Mouse (Mus musculus) lung, postnatal 0 days (tissue): ENCODE results near the gene Pam. TPM values are rescaled to one million over a fixed set of nuclear protein-coding genes. Genes with fewer than 3 reads are reported as not detected.

Experiments
- ATAC-seq: fragments of 200-750 bp; cut with Nextera tagmentation; 2 replicates; pipeline ENCODE4 v1.8.0; 2017; ENCODE audit warnings: moderate library complexity
- DNase-seq: peaks from one replicate; pipeline ENCODE4 v3.0.0-alpha.2; 2016; ENCODE audit warnings: low spot score
- H3K27ac ChIP-seq: fragments of 300-500 bp; sonication (generic); 2 replicates; pipeline ENCODE4 v1.5.1; 2014; ENCODE audit warnings: antibody characterized with exemption, mild to moderate bottlenecking, low read length, mixed read lengths
- H3K27me3 ChIP-seq: fragments of 300-500 bp; sonication (generic); replicated peaks from 2 replicates; pipeline ENCODE4 v1.6.1; 2014; ENCODE audit warnings: low read length, mixed read lengths; ENCODE audit not compliant: insufficient read depth
- H3K36me3 ChIP-seq: fragments of 300-500 bp; sonication (generic); 2 replicates; pipeline ENCODE4 v1.6.1; 2014; ENCODE audit warnings: low read length, mixed read lengths; ENCODE audit not compliant: insufficient read depth
- H3K4me1 ChIP-seq: fragments of 300-500 bp; sonication (generic); 2 replicates; pipeline ENCODE4 v1.6.1; 2014; ENCODE audit warnings: antibody characterized with exemption, low read depth, low read length, mixed read lengths; ENCODE audit not compliant: insufficient read depth
- H3K4me2 ChIP-seq: fragments of 300-500 bp; sonication (generic); replicated peaks from 2 replicates; pipeline ENCODE4 v1.6.1; 2014; ENCODE audit warnings: low read depth, mild to moderate bottlenecking, low read length, moderate library complexity, mixed read lengths
- H3K4me3 ChIP-seq: fragments of 300-500 bp; sonication (generic); 2 replicates; pipeline ENCODE4 v1.5.1; 2014; ENCODE audit warnings: low read depth, low read length
- H3K9ac ChIP-seq: fragments of 300-500 bp; sonication (generic); replicated peaks from 2 replicates; pipeline ENCODE4 v1.6.1; 2014; ENCODE audit warnings: low read depth, mild to moderate bottlenecking
- H3K9me3 ChIP-seq: fragments of 300-500 bp; sonication (generic); 2 replicates; pipeline ENCODE4 v1.6.1; 2016; ENCODE audit warnings: low read length, mixed read lengths
- CTCF ChIP-seq: IDR thresholded peaks from 2 replicates; pipeline ENCODE4 v1.5.1; 2016; ENCODE audit warnings: antibody characterized with exemption, mild to moderate bottlenecking
- EP300 ChIP-seq: IDR thresholded peaks from 2 replicates; pipeline ENCODE4 v1.6.1; 2016; ENCODE audit warnings: antibody characterized with exemption, mild to moderate bottlenecking, control low read depth
- WGBS: fragments of 180-500 bp; shearing (Covaris S2); extraction: QIAGEN DNeasy Blood & Tissue Kit; methylation state at CpG from one replicate; pipeline ENCODE4 v1.1.7; 2014; 5-methylcytosine and 5-hydroxymethylcytosine counted together
- polyA plus RNA-seq: library from polyadenylated mRNA; unstranded; fragments of >200 nt; fragmentation: Nextera tagmentation; extraction: Ambion mirVana; gene quantifications from 2 replicates; pipeline ENCODE4 v1.2.1, GENCODE M21; 2015

Pam gene
- polyA plus RNA-seq, 1 experiment from 2014 or later: 90.3 TPM

DNA sequence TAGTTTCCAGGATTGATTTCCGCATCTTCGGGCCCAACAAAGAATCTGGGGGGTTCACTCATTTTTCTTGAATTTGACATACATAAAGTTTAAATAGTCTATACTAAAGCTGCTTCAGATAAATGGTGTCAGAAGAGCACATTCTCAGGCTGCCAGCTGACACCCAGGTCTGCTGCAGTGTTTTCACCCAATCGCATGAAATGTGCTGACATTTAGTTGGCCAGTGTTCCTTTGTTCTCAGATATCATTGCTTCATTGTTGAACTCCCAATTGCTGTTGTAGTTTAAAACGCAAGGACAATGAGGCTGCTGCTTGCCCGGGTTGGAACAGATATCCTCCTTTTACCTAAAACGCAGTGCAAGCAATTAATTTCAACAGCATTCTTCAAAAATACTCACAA is 334.0 kb downstream of the Pam start:
- 83% methylated on average over 6 of the region's 6 CpGs for WGBS
- no peak overlapping the region for H3K27ac ChIP-seq

GRCm38 (mm10) chr1:97760598-97760997 is 334.8 kb downstream of the Pam start:
- DNase-seq: no peak
- no peak overlapping the region for H3K4me2 ChIP-seq

More for the DNA sequence above, 334.0 kb downstream of the Pam start:
- Histone ChIP-seq H3K36me3 (no peaks in the 10 kb centered on the region), H3K4me3 (no peak overlapping the region), H3K4me2 (no peak overlapping the region), H3K9me3 (no peaks in the 10 kb centered on the region), H3K4me1 (no peaks in the 10 kb centered on the region), H3K27me3 (no peaks in the 10 kb centered on the region), H3K9ac (no peak overlapping the region)
- ATAC-seq (no peak), DNase-seq (no peak)
- TF ChIP-seq EP300: no peak
- TF ChIP-seq CTCF: no peak

GRCm38 (mm10) chr1:97759841-97760240 is 335.6 kb downstream of the Pam start:
- no peaks in the 10 kb centered on the region for H3K27me3 ChIP-seq
- H3K4me1 ChIP-seq: no peaks in the 10 kb centered on the region
- H3K9me3 ChIP-seq: no peaks in the 10 kb centered on the region
- no peak overlapping the region for H3K9ac ChIP-seq
- H3K4me3 ChIP-seq: no peak overlapping the region
- H3K4me2 ChIP-seq: no peak overlapping the region
- ATAC-seq (no peak), DNase-seq (no peak)
- H3K36me3 ChIP-seq: no peaks in the 10 kb centered on the region
- TF ChIP-seq EP300 (no peak), CTCF (no peak)
- H3K27ac ChIP-seq: no peak overlapping the region

More at GRCm38 (mm10) chr1:97760598-97760997, 334.8 kb downstream of the Pam start:
- H3K36me3 ChIP-seq: no peaks in the 10 kb centered on the region
- WGBS: 73% methylated on average over 7 of the region's 7 CpGs
- H3K4me1 ChIP-seq: no peaks in the 10 kb centered on the region
- no peaks in the 10 kb centered on the region for H3K27me3 ChIP-seq
- no peak overlapping the region for H3K27ac ChIP-seq
- no peak overlapping the region for H3K4me3 ChIP-seq
- H3K9ac ChIP-seq: no peak overlapping the region
- no peak for ATAC-seq
- H3K9me3 ChIP-seq: no peaks in the 10 kb centered on the region
- no peak for TF ChIP-seq EP300
- TF ChIP-seq CTCF: no peak

DNA sequence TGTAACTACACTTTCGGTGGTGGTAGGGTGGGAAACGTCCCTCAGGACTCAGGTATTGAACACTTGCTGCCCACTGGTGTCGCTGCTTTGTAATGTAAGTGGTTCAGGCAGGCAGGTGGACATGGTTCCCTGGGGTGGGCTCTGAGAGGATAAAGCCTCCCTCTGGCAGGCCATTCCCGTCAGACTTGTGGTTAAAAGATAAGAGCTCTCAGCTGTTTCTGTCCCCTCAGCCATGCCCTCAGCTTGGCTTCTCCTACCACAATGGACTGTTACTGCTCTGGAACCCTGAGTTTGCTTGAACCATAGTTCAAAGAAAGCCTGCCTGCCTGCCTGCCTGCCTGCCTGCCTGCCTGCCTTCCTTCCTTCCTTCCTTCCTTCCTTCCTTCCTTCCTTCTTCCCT is 341.1 kb downstream of the Pam start:
- H3K27me3 ChIP-seq: no peaks in the 10 kb centered on the region
- no peak overlapping the region for H3K9ac ChIP-seq
- no peaks in the 10 kb centered on the region for H3K4me1 ChIP-seq
- no peak for TF ChIP-seq CTCF
- no peak for TF ChIP-seq EP300
- H3K36me3 ChIP-seq: 0 out of 2 replicates have a peak, but pooled peaks cover 6% of the 10 kb centered on the region
- 80% methylated on average over 4 of the region's 4 CpGs for WGBS
- H3K9me3 ChIP-seq: no peaks in the 10 kb centered on the region
- H3K4me2 ChIP-seq: no peak overlapping the region
- H3K27ac ChIP-seq: no peak overlapping the region
- H3K4me3 ChIP-seq: no peak overlapping the region
- ATAC-seq: no peak
- DNase-seq: no peak

DNA sequence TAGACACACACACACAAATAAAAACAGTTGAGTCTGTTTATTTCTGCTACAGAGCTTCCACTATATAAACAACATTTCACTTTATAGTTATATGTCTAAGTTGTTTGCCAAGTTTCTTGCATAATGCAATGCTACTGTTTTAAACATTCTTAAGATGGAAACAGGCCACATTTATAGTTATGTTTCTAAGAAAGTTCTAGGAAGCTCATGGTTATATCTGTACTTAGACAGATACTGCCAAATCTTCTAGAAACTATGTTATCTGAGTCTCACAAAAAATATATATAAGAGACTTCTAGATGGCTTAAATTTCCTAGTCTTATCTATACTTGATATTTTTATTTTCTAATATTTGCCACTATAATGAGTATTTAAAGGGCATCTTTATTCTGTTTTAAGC is 342.2 kb downstream of the Pam start:
- no peaks in the 10 kb centered on the region for H3K9me3 ChIP-seq
- no peaks in the 10 kb centered on the region for H3K27me3 ChIP-seq
- no peak overlapping the region for H3K9ac ChIP-seq
- DNase-seq (peak; percentile 11), ATAC-seq (no peak)
- H3K4me3 ChIP-seq: no peak overlapping the region
- 0 out of 2 replicates have a peak, but pooled peaks cover 6% of the 10 kb centered on the region for H3K36me3 ChIP-seq
- H3K4me1 ChIP-seq: no peaks in the 10 kb centered on the region
- no peak overlapping the region for H3K27ac ChIP-seq
- no peak overlapping the region for H3K4me2 ChIP-seq
- TF ChIP-seq EP300 (no peak), CTCF (no peak)

DNA sequence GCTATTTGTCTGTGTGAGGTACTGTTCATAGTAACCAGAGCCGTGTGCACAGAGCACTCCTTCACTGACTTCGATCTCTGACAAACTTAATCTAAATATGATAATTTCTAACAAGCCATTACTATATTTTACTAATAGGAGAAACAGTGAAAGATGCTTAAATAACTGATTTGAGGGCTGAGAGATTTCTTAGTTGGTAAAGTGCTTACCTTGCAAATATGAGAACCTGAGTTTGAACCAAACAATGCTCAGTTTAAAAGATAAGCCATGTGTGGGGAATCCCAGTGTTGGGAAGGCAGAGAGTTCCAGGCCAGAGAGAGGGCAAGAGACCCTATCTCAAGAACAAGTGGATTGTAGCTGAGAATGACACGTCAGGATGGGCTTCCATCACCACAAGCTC is 347.3 kb downstream of the Pam start:
- 95% methylated on average over 3 of the region's 3 CpGs for WGBS

GRCm38 (mm10) chr1:97746261-97746660 is 349.2 kb downstream of the Pam start:
- Histone ChIP-seq H3K4me1 (no peaks in the 10 kb centered on the region), H3K4me3 (no peak overlapping the region), H3K9ac (no peak overlapping the region), H3K27me3 (no peaks in the 10 kb centered on the region), H3K9me3 (no peaks in the 10 kb centered on the region), H3K36me3 (peaks cover 12% of the 10 kb centered on the region; the same call in 1 of the 2 replicates), H3K4me2 (no peak overlapping the region), H3K27ac (no peak overlapping the region)
- ATAC-seq (no peak), DNase-seq (no peak)
- TF ChIP-seq EP300 (no peak), CTCF (no peak)
- 94% methylated on average over 7 of the region's 7 CpGs for WGBS

More for the DNA sequence above, 347.3 kb downstream of the Pam start:
- TF ChIP-seq CTCF (no peak), EP300 (no peak)
- no peaks in the 10 kb centered on the region for H3K4me1 ChIP-seq
- no peaks in the 10 kb centered on the region for H3K27me3 ChIP-seq
- ATAC-seq (no peak), DNase-seq (no peak)
- H3K4me2 ChIP-seq: no peak overlapping the region
- H3K4me3 ChIP-seq: no peak overlapping the region
- peaks cover 12% of the 10 kb centered on the region; the same call in 1 of the 2 replicates for H3K36me3 ChIP-seq
- H3K9ac ChIP-seq: no peak overlapping the region
- H3K27ac ChIP-seq: no peak overlapping the region
- H3K9me3 ChIP-seq: no peaks in the 10 kb centered on the region
